Mouse (Mus musculus) embryonic fibroblast, embryonic 13.5 days (primary cell): ENCODE measurements around the gene Agpat1.

Experiments
- CTCF ChIP-seq: IDR thresholded peaks from 2 replicates; pipeline ENCODE4 v1.5.1; 2011; ENCODE audit warnings: mild to moderate bottlenecking, control low read depth, low read length, moderate library complexity, borderline replicate concordance; ENCODE audit not compliant: insufficient read depth
- POLR2A ChIP-seq: IDR thresholded peaks from 2 replicates; pipeline ENCODE4 v1.6.1; 2011; ENCODE audit warnings: low read depth, mild to moderate bottlenecking, control low read depth, low read length, moderate library complexity

GRCm38 (mm10) chr17:34656666-34657065, 52.6 kb downstream of the Agpat1 start:
- no peak for TF ChIP-seq POLR2A
- no peak for TF ChIP-seq CTCF
